Mouse (Mus musculus): ENCODE measurements at regions not wholly inside any gene's neighbourhood (a gene's known extent, or its start where the extent isn't known, plus 50 kb on each side); places are given as distances from the start of the nearest gene placed in this dataset.
A peak's percentile ranks its signal among the peaks of the same experiment; 100 is the strongest.

DNA sequence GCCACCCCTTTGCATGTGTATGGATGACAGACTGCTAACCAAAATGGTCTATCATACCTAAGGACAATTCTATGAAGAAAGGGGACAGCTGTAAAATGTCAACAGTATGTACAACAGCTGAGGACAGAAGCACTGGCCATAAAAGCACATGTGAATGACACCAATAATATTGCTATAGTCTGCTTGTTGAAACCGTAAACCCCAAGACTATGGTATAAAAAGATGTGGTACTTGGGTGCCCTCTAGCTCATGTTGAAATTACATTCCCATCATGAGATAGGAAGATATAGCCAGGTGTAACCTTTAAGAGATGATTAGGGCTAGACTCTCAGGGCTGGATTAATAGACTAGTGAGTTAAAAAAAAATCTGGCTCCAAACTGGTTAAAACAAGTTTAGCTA lies 361.6 kb upstream of the Sptlc3 start:
- no peak for DNase-seq (ENCODE audit: low spot score in 2 of 2)

- DNase-seq (ENCODE audit: low spot score in 2 of 2) = no peak
These were observed 346.7 kb upstream of the Sptlc3 start for GRCm38 (mm10) chr2:139147004-139147403.

GRCm38 (mm10) chr2:139179641-139180040 lies 314.1 kb upstream of the Sptlc3 start:
- DNase-seq (ENCODE audit: low spot score in 2 of 2) = no peak

DNA sequence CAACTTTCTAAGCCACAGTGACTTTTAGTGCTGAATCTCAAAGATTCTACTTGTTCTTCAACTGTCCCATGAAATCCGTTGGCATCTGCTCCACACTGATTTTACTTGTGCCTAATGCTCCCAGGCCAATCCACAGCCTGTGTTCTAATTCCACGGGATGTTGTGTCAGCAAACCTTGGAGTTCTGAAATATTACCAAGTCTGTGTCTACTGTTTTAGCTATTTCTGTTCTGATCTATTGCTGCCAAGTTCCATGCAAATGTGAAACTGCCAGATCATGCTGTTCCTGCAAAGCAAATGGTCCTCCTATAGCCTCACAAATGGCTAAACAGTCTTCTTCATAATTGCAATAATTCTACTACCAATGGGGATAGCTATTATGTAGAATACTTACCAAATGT lies 295.4 kb upstream of the Sptlc3 start:
- no peak for DNase-seq (ENCODE audit: low spot score in 2 of 2)

DNA sequence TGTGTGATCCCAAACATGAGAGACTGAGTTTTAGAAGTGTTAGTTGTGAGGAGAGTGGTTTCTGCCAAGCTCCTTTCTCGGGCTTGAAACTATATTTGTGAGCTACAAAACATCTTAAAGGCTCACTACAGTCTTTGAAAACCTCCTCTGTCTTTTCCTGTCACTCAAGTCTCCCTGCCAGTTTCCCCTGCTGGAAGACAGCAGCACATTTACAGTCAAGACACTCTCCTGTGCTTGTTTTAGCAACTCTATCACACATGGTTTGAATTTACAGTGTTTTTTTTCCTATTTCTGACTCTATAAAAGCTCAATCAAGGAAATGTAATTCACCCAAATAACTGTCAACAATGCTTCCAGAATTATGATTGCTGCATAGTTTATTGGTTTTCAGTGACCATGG lies 286.1 kb upstream of the Sptlc3 start:
- no peak for DNase-seq (ENCODE audit: low spot score in 2 of 2)

DNA sequence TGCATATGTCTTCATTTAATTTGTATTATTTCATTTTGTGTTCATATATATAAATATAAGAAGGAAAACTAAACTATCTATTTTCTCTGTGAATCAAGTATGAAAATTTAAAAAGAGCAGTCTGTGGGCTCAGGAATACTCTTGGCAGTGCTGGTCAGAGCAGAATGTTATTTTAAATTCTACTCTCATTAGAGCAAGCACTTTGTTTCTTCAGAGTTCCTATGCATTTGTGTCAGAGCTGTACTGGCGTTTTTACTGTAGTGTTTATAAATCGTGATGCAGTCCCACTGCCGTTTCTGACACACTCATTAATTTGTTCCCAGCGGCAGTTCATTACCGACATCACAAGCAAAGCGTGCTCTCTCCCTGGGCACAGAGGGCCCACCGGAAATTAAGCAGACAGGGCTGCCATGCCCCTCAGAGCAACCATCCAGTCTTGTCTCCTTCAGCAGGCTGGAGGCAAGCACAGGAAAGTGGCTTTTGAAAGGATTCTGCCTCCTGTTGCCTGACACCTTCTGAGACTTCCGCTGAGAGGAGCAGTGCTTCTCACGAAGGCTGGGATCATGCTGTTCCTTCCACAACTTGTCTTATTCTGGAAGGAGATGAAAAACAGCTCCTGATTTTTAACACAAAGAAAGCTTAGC lies 272.8 kb upstream of the Sptlc3 start:
- peak in 1 of 2 experiments; percentile 10 for DNase-seq (ENCODE audit: low spot score in 2 of 2)

- no peak for DNase-seq (ENCODE audit: low spot score in 2 of 2)
These were observed 263.3 kb upstream of the Sptlc3 start for GRCm38 (mm10) chr2:139230453-139230852.

- DNase-seq (ENCODE audit: low spot score in 2 of 2) = no peak
These were observed 243.6 kb upstream of the Sptlc3 start for GRCm38 (mm10) chr2:139250138-139250537.

- DNase-seq (ENCODE audit: low spot score in 2 of 2) = no peak
These were observed 226.6 kb upstream of the Sptlc3 start for GRCm38 (mm10) chr2:139267119-139267518.

- DNase-seq (ENCODE audit: low spot score in 2 of 2) = no peak
These were observed 217.1 kb upstream of the Sptlc3 start for GRCm38 (mm10) chr2:139276581-139276980.

GRCm38 (mm10) chr2:139277571-139277970 lies 216.1 kb upstream of the Sptlc3 start:
- no peak for DNase-seq (ENCODE audit: low spot score in 2 of 2)

GRCm38 (mm10) chr2:139281056-139281455 lies 212.7 kb upstream of the Sptlc3 start:
- DNase-seq (ENCODE audit: low spot score in 2 of 2) = no peak

GRCm38 (mm10) chr2:139284315-139284714 lies 209.4 kb upstream of the Sptlc3 start:
- no peak for DNase-seq (ENCODE audit: low spot score in 2 of 2)

- no peak for DNase-seq (ENCODE audit: low spot score in 2 of 2)
These were observed 207.3 kb upstream of the Sptlc3 start for GRCm38 (mm10) chr2:139286446-139286845.

- DNase-seq (ENCODE audit: low spot score in 2 of 2) = no peak
These were observed 195.1 kb upstream of the Sptlc3 start for GRCm38 (mm10) chr2:139298541-139299152.

GRCm38 (mm10) chr2:139311401-139311812 lies 182.3 kb upstream of the Sptlc3 start:
- DNase-seq (ENCODE audit: low spot score in 2 of 2) = no peak

DNA sequence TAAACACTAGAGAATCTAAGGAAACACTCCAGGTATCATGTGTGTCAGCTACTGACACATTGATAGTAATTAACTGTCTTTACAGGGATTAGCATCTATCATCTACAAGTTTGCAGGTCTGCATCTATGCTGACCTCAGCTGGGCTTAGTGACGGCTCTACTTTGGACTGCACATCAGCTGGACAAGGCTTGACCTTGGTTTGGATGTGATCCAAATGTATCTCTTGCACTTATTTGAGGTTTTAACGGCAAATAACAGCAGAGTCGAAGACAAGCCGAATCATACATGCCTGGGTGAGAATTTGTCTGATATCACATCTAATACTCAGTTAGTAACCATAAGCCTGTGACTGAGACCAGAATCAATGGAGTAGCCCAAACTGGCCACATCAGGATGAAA lies 181.7 kb upstream of the Sptlc3 start:
- no peak for DNase-seq (ENCODE audit: low spot score in 2 of 2)

GRCm38 (mm10) chr2:139322509-139322908 lies 171.2 kb upstream of the Sptlc3 start:
- DNase-seq (ENCODE audit: low spot score in 2 of 2) = no peak

DNA sequence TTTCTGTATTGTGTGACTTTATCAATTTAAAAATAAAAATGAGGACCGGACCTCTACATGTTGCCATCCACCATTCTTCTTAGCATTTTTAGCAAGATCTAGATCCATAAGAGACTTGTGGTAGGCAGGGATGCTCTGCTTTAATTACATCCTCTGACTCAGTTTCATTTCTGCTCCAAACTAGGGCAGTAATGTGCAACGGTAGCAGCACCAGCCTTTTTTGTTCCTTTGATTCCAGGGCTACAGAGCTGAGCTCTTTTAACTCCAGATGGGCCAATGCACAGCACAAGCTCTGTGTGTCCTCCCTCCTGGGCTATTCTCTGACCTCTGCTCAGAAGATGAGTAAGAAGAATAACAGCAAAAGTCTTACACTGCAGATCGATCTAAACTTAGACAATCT lies 168.2 kb upstream of the Sptlc3 start:
- DNase-seq (ENCODE audit: low spot score in 2 of 2) = no peak

DNA sequence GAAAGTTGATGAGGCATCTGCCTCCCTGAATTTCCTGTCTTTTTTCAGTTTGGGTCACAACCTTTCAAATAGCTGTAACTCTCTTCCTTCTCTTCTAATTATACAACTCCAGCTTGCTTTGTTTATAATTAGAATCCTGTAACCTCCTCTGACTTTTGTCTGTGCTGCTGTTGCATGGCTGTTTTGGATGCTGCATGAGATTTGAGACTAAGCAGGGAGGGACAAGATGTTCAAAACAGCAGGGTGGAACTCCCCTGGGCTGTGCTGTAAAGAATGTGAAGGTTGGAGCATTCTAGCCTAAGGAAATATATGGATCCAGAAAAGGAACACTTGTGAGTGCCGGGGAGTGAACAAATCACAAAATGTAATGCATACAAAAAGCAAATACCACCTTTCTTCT lies 159.0 kb upstream of the Sptlc3 start:
- no peak for DNase-seq (ENCODE audit: low spot score in 2 of 2)

DNA sequence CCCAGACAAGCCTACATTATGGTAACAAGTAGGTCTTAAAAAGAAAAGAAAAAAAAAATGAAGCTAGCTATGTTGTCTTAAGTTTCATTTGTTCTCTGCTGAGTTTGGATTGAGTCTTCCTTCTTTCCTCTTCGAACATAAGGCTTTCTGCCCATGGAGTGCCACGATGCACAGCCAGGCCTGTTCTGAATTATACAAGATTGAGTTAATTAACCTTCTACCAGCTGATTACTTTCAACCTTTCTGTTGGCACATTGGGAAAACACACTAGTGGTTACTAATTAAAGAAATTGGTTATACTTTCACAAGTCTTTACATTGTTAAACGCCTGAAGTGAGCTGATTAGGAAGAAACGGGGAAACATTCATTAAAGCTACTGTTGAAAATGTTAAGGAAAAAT lies 155.5 kb upstream of the Sptlc3 start:
- DNase-seq (ENCODE audit: low spot score in 2 of 2) = no peak

GRCm38 (mm10) chr2:139356280-139357010 lies 137.3 kb upstream of the Sptlc3 start:
- no peak for DNase-seq (ENCODE audit: low spot score in 2 of 2)

GRCm38 (mm10) chr2:139362245-139362847 lies 131.4 kb upstream of the Sptlc3 start:
- no peak for DNase-seq (ENCODE audit: low spot score in 2 of 2)

All from frontal cortex, postnatal 14 days (tissue).